Mouse (Mus musculus): Measurements from ENCODE around the gene Mlx. TPM values are rescaled to one million over a fixed set of nuclear protein-coding genes. Genes with fewer than 3 reads are reported as not detected.
A peak's percentile ranks its signal among the peaks of the same experiment; 100 is the strongest.

The Mlx gene
- total and polyA plus RNA-seq, 2 experiments from 2014 or later, result 61.3 to 64.1 TPM

DNA sequence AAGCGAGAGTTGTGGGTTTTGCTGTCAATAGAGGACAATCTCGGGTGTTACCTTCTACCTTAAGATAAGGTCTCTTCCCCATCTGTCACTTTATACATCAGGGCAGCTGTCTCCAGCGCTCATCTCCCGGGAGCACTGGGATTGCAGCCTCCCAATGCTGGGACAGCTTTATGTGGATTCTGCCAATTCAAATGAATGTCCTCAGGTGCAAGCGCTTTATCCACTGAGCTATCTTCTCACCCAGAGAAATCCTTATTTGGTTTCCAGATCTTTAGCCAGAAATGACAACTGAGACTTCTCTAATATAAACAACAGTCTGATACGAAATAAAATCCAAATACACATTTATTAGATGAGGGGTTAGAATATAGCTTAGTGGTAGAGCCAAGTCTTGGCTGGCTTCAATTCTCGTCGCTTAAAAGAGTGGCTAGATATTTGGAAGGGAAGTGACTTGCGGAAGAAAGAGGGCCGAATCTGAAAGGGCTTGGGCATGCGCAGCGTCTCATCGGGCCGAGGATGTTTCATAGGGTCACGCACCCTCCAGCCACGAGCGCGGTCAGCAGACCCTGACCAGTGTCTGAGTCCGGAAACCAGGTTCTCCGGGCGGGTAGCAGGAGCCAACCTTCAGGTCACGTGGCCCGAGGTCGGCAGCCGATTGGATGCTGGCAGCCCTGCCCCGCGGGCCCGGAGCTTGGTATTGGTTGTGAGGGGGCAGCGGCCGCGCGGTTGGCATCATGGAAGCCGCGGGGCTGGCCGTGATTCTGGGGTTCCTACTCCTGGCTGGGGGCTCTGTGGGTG is 17.5 kb upstream of the Mlx start, which contains the start of gene Naglu:
TSS of gene Naglu (plus strand) at position 622 of the 798 bp plus-strand sequence.
- Histone ChIP-seq H3K27me3 (ENCODE audit: insufficient read depth, low read length) (no peaks in the 10 kb centered on the region), H3K9ac (replicated peaks; ENCODE audit: low read length, poor library complexity, severe bottlenecking) (peak within 1 kb of the TSS; percentile 78), H3K9me3 (ENCODE audit: low read length) (no peaks in the 10 kb centered on the region), H3K4me2 (ENCODE audit: low read depth, low read length, poor library complexity, severe bottlenecking) (peak within 1 kb of the TSS; percentile 98), H3K4me1 (ENCODE audit: insufficient read depth, low read length) (peaks cover 6% of the 10 kb centered on the region), H3K36me3 (ENCODE audit: insufficient read depth, low read length) (0 out of 2 replicates have a peak, but pooled peaks cover 4% of the 10 kb centered on the region), H3K27ac (ENCODE audit: low read depth, low read length) (peak within 1 kb of the TSS; percentile 77), H3K4me3 (ENCODE audit: low read depth, low read length) (peak within 1 kb of the TSS; percentile 80)
- peak; percentile 96 for DNase-seq (ENCODE audit: low spot score)
- 4% methylated on average over 35 of the region's 35 CpGs for WGBS
- peak; percentile 77 for ATAC-seq (ENCODE audit: low FRiP score)
- TF ChIP-seq CTCF (IDR thresholded peaks at IDR 0.05), result no peak

DNA sequence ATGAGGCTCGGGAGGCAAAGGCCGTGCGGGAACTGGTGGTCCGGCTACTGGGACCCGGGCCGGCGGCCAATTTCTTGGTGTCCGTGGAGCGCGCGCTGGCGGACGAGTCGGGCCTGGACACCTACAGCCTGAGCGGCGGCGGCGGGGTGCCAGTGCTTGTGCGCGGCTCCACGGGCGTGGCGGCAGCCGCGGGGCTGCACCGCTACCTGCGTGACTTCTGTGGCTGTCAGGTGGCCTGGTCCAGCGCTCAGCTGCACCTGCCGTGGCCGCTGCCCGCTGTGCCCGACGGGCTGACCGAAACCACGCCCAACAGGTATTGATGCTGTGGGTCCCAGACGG is 16.9 kb upstream of the Mlx start:
- Histone ChIP-seq H3K4me2 (ENCODE audit: low read depth, low read length, poor library complexity, severe bottlenecking) (peak overlapping the region; percentile 98), H3K27me3 (ENCODE audit: insufficient read depth, low read length) (no peaks in the 10 kb centered on the region), H3K4me3 (ENCODE audit: low read depth, low read length) (peak overlapping the region; percentile 80), H3K36me3 (ENCODE audit: insufficient read depth, low read length) (0 out of 2 replicates have a peak, but pooled peaks cover 2% of the 10 kb centered on the region), H3K9ac (replicated peaks; ENCODE audit: low read length, poor library complexity, severe bottlenecking) (peak overlapping the region; percentile 78), H3K27ac (ENCODE audit: low read depth, low read length) (peak overlapping the region; percentile 77), H3K4me1 (ENCODE audit: insufficient read depth, low read length) (peaks cover 6% of the 10 kb centered on the region), H3K9me3 (ENCODE audit: low read length) (no peaks in the 10 kb centered on the region)
- WGBS, result under 1% methylated on average over 33 of the region's 36 CpGs
- ATAC-seq (ENCODE audit: low FRiP score) (peak; percentile 62; the same call in 1 of the 2 replicates), DNase-seq (ENCODE audit: low spot score) (no peak)
- TF ChIP-seq CTCF (IDR thresholded peaks at IDR 0.05), result no peak

DNA sequence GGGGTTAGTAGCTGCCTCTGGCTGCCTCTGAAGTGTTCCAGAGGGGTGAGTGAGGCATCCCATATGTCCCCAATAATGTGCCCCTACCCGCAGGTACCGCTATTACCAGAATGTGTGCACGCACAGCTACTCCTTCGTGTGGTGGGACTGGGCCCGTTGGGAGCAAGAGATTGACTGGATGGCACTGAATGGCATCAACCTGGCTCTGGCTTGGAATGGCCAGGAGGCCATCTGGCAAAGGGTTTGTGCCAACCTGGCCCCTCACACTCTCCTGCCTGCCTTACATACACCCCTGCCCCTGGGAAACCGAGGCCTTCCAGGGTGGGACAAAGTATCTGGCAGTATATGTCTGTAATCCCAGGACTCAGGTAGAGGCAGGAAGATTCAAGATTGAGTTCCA is 16.1 kb upstream of the Mlx start:
- Histone ChIP-seq H3K9me3 (ENCODE audit: low read length) (no peaks in the 10 kb centered on the region), H3K9ac (replicated peaks; ENCODE audit: low read length, poor library complexity, severe bottlenecking) (no peak overlapping the region), H3K27me3 (ENCODE audit: insufficient read depth, low read length) (no peaks in the 10 kb centered on the region), H3K4me3 (ENCODE audit: low read depth, low read length) (peak overlapping the region; percentile 80; the same call in 1 of the 2 replicates), H3K27ac (ENCODE audit: low read depth, low read length) (no peak overlapping the region), H3K4me1 (ENCODE audit: insufficient read depth, low read length) (peaks cover 6% of the 10 kb centered on the region), H3K4me2 (ENCODE audit: low read depth, low read length, poor library complexity, severe bottlenecking) (peak overlapping the region; percentile 98), H3K36me3 (ENCODE audit: insufficient read depth, low read length) (no peaks in the 10 kb centered on the region)
- ATAC-seq (ENCODE audit: low FRiP score), result no peak
- TF ChIP-seq CTCF (IDR thresholded peaks at IDR 0.05), result no peak
- DNase-seq (ENCODE audit: low spot score), result no peak
- 78% methylated on average over 6 of the region's 6 CpGs for WGBS

DNA sequence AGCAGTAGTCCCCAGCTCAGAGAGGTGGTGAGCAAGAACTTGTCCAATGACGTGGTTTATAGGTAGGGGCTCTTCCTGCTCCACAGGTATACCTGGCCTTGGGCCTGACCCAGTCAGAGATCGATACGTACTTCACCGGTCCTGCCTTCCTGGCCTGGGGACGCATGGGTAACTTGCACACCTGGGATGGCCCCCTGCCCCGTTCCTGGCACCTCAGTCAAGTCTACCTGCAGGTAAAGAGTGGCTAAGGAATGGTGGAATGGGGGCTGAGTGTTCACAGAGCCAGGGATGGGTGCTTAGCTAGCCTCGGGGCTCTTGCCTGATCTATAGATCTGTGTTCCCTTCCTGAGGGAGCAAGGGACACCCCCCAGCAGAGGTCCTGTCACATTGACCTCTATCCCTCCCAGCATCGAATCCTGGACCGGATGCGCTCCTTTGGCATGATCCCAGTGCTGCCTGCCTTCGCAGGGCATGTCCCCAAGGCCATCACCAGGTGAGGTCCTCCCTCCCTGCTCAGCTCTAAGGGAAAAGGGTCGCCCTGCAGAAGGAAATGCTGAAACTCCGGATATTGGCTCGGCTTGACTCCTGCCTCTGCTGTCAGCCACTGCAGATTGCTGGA is 15.2 kb upstream of the Mlx start:
- H3K4me1 ChIP-seq (ENCODE audit: insufficient read depth, low read length), result peaks cover 6% of the 10 kb centered on the region
- H3K9ac ChIP-seq (replicated peaks; ENCODE audit: low read length, poor library complexity, severe bottlenecking), result no peak overlapping the region
- H3K4me3 ChIP-seq (ENCODE audit: low read depth, low read length), result no peak overlapping the region
- no peaks in the 10 kb centered on the region for H3K27me3 ChIP-seq (ENCODE audit: insufficient read depth, low read length)
- TF ChIP-seq CTCF (IDR thresholded peaks at IDR 0.05), result no peak
- no peaks in the 10 kb centered on the region for H3K36me3 ChIP-seq (ENCODE audit: insufficient read depth, low read length)
- DNase-seq (ENCODE audit: low spot score) (no peak), ATAC-seq (ENCODE audit: low FRiP score) (no peak)
- H3K4me2 ChIP-seq (ENCODE audit: low read depth, low read length, poor library complexity, severe bottlenecking), result no peak overlapping the region
- no peaks in the 10 kb centered on the region for H3K9me3 ChIP-seq (ENCODE audit: low read length)
- WGBS, result 76% methylated on average over 14 of the region's 14 CpGs
- no peak overlapping the region for H3K27ac ChIP-seq (ENCODE audit: low read depth, low read length)

DNA sequence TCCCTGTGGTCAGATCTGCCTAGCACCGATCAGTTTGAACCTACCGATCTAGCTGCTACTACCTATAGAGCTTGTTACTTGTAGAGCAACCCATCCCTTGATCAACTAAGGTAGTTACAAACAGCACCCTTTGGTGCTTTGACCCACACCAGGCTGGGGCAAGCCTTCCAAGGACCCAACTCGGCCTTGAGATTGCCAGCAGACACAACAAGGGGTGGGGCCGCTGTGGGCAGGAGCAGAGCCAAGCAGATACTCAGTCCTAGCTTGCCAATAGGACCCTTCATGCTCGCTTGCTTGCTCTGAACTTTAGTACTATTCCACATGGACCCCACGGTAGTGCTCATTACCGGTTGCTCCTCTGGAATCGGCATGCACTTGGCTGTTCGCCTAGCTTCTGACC is 9.0 kb upstream of the Mlx start, which contains the start of gene Hsd17b1:
TSS of gene Hsd17b1 (plus strand) at position 291 of the 400 bp plus-strand sequence.
- H3K9me3 ChIP-seq (ENCODE audit: low read length), result no peaks in the 10 kb centered on the region
- TF ChIP-seq CTCF (IDR thresholded peaks at IDR 0.05), result no peak
- H3K27me3 ChIP-seq (ENCODE audit: insufficient read depth, low read length), result peaks cover 29% of the 10 kb centered on the region
- H3K4me2 ChIP-seq (ENCODE audit: low read depth, low read length, poor library complexity, severe bottlenecking), result no peak within 1 kb of the TSS
- 72% methylated on average over 9 of the region's 9 CpGs for WGBS
- H3K9ac ChIP-seq (replicated peaks; ENCODE audit: low read length, poor library complexity, severe bottlenecking), result no peak within 1 kb of the TSS
- no peak within 1 kb of the TSS for H3K27ac ChIP-seq (ENCODE audit: low read depth, low read length)
- DNase-seq (ENCODE audit: low spot score) (no peak), ATAC-seq (ENCODE audit: low FRiP score) (no peak)
- H3K4me3 ChIP-seq (ENCODE audit: low read depth, low read length), result no peak within 1 kb of the TSS
- peaks cover 3% of the 10 kb centered on the region; the same call in 1 of the 2 replicates for H3K4me1 ChIP-seq (ENCODE audit: insufficient read depth, low read length)
- peaks cover 3% of the 10 kb centered on the region; the same call in 1 of the 2 replicates for H3K36me3 ChIP-seq (ENCODE audit: insufficient read depth, low read length)

DNA sequence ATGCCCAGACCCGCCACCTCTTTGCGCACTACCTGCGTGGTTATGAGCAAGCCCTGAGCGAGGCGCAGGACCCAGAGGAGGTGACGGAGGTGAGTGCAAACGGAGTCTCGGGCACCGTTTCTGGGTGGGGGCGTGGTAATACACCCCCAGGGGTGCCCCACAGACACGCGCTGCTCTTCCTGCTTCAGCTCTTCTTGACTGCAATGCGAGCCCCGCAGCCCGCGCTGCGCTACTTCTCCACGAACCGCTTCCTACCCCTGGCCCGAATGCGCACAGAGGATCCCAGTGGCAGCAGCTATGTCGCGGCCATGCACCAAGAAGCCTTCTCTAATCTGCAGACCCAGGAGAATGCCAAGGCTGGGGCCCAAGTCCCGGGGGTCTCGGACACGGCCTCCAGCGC is 7.3 kb upstream of the Mlx start:
- H3K9me3 ChIP-seq (ENCODE audit: low read length), result no peaks in the 10 kb centered on the region
- H3K27ac ChIP-seq (ENCODE audit: low read depth, low read length), result no peak overlapping the region
- DNase-seq (ENCODE audit: low spot score), result no peak
- H3K4me1 ChIP-seq (ENCODE audit: insufficient read depth, low read length), result peaks cover 8% of the 10 kb centered on the region; the same call in 1 of the 2 replicates
- H3K4me3 ChIP-seq (ENCODE audit: low read depth, low read length), result no peak overlapping the region
- TF ChIP-seq CTCF (IDR thresholded peaks at IDR 0.05), result no peak
- 8% methylated on average over 27 of the region's 27 CpGs for WGBS
- H3K27me3 ChIP-seq (ENCODE audit: insufficient read depth, low read length), result peaks cover 29% of the 10 kb centered on the region
- ATAC-seq (ENCODE audit: low FRiP score), result no peak
- no peak overlapping the region for H3K4me2 ChIP-seq (ENCODE audit: low read depth, low read length, poor library complexity, severe bottlenecking)
- H3K9ac ChIP-seq (replicated peaks; ENCODE audit: low read length, poor library complexity, severe bottlenecking), result no peak overlapping the region
- peaks cover 4% of the 10 kb centered on the region; the same call in 1 of the 2 replicates for H3K36me3 ChIP-seq (ENCODE audit: insufficient read depth, low read length)

Measured in midbrain, postnatal 0 days (tissue).